Mouse (Mus musculus) kidney, adult 8-10 months (tissue): ENCODE data around the gene Vwa3b.

Experiments
- DNase-seq, 2 experiments: peaks; one replicate each; pipeline ENCODE4 v3.0.0; 2022

Vwa3b gene

DNA sequence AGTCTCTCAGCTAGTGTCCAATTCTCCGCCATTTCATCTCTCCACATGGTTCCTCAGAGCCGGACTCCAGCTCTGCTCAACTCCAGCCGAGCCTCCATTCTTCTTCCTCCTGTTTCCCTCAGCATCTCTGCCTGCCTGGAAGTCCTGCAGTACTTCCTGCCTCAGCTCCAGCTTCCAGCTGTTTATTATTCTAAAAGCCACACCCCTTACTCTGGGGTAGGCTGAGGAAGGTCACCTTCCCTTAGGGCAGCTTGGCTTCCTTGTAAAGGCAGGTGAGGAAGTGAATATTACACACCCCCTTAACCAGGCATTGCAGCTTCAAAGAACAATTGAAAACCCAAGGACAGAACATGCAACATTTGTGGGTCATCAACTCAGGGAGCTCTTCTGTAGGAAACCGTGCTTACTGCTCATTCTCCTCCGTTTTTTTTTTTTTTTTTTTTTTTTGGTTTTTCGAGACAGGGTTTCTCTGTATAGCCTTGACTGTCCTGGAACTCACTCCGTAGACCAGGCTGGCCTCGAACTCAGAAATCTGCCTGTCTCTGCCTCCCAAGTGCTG is 103.7 kb downstream of the Vwa3b start:
- DNase-seq = no peak

DNA sequence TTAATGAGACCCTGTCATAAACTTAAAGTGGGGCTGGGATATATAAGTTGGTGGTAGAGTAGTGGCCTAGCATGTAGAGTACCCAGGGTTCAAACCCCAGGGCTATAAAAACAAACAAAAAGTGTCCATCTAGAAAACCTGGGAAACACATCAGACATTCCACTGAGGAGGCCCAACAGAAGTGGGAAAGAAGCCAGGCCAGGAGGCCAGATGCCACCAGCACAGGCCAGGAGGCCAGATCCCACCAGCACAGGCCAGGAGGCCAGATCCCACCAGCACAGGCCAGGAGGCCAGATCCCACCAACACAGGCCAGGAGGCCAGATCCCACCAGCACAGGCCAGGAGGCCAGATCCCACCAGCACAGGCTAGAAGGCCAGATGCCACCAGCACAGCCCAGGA is 104.8 kb downstream of the Vwa3b start:
- DNase-seq = no peak

DNA sequence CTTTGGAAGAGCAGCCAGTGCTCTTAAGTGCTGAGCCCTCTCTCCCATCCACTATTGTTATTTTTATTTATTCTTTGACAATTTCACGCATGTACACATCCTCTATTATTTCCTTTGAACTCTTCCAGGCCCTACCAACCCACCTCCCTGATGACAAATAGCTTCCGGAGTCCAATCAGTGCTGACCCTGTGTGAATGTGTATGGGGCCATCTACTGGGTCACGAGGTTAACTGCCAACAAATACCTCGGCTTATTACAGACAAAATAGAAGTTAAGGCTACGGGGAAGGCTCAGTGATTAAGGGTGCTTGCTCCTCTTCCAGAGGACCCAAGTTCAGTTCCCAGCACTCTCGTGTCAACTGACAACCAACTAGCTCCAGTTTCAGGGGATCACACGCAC is 106.0 kb downstream of the Vwa3b start:
- no peak for DNase-seq

DNA sequence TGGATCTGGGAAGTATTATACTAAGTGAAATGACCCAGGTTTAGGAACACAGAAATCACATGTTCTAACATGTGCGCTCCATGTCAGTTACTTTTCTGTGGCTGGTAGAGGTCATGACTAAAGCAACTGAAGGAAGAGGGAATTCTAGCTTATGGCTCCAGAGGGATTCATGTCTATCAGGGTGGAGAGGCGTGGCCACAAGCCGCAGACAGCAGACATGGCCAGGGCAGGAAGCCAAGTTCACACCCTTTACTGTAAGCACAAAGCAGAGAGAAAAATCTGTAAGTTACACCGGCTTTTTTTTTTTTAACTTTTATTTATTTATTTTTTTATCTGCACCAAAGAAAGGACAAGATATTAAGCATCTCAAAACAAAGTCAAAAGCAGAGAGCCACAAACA is 119.6 kb downstream of the Vwa3b start:
- no peak for DNase-seq

DNA sequence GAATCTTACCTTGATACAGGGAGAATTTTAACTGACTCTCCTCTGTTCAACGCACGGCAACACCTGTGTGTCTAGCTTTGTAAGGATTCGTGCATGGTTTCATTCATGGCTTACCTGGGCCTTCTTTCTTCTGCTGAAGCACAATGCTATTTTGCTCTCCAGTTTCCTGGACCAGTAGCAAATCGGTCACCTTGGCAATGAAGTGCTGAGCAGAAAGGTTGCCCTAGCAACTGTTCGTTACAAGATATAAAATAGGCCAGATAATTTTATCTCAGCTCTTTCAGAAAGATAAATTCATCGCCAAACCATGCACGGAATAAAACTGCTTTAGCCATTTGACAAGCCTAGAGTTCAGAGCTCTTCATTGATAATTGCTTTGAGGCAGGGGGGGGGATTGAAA is 123.5 kb downstream of the Vwa3b start:
- DNase-seq = no peak

DNA sequence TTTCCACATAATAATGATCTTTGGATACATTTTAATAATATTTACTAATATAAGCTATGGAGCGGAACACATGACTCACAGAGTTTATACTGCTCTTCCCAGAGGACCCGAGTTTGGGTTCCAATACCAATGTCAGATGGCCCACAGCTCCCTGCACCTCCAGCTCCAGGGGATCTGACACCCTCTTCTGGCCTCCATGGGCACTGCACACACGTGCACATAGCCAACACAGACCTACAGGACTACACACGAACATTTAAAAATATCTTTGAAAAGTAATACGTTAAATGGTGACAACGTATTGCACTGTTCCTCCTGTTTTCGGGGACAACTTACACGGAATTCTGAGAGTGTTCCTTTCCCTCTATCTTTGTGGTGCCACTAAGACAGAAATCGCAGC is 125.5 kb downstream of the Vwa3b start:
- DNase-seq = no peak

DNA sequence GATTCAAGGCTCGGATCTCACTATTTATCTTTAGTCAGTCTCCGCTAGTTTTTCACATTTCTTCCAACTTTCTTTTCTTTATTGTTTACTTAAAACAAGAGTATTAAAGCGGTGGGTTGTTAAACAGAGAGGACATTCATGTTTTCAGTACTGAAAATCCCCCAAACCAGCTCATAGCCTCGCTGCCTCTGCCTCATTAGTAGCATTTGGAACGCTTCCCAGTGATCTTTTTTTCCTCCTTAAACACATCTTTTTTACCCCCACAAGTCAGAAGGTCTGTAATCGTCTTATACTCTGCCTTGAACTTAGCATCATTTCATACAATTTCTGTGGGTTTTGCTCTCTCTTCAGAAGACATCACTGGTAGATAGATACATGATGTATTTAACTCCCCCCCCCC is 139.7 kb downstream of the Vwa3b start:
- DNase-seq = no peak

DNA sequence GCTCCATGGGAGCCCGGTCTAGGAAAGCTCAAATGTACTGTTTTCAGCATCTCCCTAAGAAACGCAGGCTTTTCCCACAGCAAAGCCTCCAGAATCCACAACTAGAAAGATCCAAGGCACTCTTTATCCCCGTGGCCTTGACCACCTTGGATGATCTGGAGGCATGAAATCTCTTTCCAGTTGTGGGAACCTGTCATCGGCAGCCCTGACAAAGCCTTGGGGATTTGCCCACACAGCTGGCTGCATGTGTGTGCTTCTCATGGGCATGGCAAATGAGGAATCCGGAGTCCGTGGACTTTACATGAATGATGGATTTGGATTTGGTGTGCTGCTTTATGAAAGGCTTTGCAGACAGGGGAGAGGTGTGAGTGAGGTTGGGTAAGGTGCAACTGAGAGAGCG is 141.5 kb downstream of the Vwa3b start:
- DNase-seq = no peak

DNA sequence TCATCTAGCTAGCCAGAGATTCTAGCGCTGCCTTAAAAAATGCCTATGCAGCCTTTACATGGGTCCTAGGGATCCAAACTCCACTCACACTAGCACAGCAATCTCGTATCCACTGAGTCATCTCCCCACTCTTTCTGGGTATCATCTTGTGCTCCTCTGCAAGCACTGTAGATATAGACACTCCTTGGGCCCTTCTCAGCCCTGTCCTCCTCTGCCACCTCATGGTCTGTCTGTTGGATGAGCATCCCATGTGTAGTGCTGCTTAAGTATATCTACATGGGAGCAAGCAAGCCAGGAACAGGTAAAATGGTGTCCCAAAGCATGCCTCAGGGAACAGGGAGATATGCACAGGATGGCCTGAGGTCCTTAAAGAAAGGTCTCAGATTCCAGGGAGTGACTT is 151.5 kb downstream of the Vwa3b start:
- DNase-seq = no peak

DNA sequence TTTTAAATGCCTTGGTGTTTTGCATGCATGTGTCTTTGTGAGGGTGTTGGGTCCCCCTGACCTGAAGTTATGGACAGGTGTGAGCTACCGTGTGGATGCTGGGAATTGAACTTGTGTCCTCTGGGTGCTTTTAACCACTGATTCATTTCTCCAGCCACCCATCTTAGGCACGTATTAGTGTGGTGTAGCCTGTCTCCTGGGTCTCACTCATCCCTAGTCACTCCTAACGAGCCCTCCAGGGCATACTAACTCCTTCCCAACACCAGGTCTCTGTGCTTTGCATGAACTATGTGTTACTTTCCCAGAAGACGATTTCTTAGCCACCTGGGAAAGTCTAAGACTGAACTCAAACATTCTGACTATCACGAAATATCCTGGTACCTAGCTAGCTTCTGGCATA is 153.5 kb downstream of the Vwa3b start:
- DNase-seq = no peak

DNA sequence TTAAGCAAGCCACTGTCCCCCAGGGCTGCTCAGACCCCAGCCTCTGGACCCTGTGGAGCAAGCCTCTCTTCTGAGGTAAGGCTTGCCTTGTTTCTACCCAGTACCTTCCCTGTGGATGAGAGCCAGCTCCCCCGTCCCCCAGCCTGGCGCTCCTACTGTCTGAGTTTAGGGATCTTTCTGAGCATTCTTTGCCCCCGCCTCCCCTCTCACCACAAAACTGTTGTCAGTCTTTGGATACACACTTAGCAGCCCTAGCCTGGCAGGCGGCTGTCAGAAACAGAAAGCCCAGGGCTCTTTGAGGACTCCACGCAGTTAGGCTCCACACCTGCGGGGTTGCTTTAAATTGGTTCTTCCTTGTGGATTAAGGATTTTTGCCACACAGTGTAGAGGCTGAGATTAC is 160.7 kb downstream of the Vwa3b start:
- no peak for DNase-seq

DNA sequence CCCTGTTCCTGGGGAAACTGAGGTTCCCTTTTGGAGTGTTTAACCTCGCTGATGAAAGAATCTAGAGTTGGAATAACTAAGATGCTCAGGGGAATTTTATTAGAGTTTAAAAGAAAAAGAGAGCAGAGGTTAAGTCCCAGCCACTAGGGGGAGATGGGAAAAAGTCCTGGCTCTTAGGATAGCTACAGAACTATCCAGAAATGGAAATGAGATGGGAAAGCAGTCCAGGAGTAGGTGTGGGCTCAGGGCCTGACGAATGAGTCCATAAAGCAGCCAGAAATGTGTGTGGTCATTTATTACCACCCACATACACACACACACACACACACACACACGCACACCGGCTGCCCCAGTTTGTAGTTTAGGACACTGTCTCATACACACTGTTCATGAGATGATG is 168.2 kb downstream of the Vwa3b start:
- no peak for DNase-seq

DNA sequence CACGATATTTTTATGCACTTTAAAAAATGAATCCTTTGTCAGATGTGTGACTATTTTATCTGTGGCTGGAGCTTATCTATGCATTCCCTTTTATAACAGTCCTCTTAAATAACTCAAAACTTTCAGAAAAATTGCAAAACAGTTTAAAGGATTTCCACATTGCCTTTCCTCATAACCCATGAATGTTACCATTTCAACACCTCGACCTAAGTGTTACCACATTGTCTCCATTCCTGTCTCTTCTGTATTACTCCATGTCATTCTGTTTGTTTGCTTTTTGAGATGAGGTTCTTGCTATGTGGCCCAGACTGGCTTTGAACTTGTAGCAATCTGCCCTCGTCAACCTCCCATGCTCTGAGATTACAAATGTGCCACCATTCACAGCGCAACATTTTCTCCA is 175.0 kb downstream of the Vwa3b start:
- no peak for DNase-seq

DNA sequence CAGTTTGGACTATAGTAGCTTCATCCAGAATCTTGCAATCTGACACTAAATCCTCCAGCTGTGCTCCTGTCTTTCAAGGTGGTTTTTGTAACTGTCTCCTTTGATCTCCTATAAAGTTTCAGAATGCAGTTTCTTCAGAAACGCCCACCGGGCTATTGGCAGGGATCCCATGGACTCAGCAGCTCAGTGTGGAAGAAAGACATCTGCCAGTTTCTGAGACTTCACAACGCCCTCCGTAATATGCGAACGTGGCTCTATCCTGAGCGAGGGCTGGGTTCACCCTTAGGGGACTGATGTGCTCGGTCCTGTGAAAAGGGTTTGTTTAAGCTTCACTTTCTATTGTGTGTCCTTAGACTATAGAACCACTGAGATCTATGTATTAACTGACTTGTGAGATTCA is 181.3 kb downstream of the Vwa3b start:
- DNase-seq = no peak

DNA sequence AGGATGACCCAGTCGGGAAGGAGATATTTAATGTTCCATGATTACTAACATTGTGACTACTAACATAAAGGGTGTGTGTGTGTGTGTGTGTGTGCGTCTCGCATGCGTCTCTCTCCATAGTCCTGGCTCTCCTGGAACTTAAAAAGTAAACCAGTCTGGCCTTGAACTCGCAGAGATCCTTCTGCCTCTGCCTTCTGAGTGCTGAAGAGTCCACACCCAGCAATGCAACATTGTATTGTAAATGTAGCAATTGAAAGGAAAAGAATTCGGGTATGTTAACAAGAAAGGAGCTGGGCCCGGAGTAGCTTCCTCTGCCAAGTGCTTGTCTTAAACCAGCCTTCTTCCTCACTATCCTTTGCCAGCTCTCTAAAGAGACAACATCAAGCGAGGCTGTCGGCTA is 186.0 kb downstream of the Vwa3b start:
- no peak for DNase-seq

DNA sequence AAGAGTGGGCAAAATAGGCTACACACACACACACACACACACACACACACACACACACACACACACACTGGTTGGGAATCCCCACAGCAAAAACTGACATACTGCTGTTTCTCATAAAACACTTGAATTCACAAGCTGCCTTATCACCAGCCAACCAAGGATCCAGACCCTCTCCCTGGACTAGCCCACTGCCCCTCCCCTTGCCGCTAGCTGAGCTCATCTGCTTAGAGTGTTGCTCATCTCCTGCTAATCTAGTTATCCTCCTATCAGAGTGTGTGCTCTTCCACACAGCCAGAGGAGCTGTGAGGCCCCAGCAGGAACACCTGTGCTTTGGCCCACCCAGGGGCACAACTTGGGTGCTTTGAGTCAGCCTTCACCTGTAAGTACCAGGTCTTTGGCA is 187.7 kb downstream of the Vwa3b start, which contains the start of gene Cnga3:
Gene Cnga3, plus strand, starts transcription at position 291 of the 400 bp plus-strand sequence.
- DNase-seq = no peak

DNA sequence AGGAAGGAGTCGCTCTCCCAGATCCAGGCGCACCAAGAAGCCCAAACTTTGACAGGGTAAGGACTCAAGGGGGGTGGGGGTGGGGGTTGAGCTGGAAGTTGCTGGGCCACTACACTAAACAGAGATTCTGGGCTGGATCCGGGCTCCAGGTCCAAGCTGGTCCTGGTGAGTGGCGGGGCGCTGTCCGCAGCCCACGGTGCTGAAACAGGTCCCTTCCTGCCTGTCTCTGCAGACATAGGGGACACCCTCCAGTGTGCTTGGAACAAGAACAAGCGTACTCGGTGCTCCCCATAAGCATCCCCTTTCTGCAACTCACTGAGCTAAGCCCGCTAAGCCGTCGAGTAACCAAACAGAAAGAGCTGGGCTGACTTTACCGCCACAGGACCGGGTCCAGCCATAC is 192.0 kb downstream of the Vwa3b start:
- DNase-seq = peak in 1 of 2 experiments; percentile 57

DNA sequence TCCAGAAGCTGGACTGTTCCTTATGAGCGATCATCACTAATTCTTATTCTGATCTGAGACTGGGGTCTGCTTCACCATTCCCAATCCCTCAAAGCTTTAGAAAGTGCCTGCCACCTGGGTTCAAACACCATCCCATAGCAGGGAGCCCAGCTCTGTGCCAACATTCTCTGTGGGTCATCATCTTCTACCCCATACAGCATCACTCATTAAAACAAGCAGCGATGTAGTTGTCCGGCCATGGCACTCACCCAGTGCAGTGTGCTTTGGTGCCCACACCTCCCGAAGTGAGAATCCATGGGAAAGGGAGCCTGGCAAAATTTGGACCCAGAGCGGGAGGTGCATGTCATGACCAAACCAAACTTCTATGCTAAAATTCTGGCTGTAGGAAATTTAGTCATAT is 193.2 kb downstream of the Vwa3b start:
- DNase-seq = no peak

DNA sequence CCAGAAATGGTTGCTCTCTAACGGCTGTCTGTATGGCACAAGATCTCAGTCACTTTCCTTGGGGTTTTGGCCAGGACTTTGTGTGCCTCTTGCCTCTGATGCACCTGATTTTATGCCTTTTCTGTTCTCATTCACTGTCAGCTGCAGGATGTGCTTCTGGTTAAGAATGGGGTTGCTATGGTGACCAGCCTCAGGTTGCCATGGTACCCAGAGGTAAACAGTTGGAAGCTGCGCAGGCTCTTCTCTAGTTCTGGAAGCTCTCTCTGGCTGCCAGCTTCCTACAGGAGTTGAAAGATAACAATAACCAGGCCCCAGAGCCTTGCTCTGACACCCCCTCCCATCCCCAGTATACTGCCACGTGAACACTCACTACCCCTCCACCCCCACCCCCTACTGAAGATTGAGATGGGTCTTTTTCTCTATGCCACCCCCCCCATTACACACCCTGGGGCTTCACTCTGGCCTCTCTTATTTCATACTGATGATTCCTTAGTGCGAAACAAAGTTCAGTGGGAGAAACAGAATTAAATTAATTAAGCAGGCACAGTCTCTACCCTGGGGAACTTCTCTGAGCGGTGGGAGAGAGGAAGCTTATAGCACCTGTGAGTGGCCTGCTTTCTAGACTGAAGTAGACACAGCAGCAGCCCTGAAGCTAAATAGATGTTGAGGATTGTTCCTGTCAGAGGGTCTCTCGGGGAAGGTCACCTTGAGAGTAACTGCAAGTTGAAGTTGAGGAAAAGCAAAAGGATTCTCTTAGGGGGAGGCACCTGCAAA is 193.9 kb downstream of the Vwa3b start:
- DNase-seq = no peak

DNA sequence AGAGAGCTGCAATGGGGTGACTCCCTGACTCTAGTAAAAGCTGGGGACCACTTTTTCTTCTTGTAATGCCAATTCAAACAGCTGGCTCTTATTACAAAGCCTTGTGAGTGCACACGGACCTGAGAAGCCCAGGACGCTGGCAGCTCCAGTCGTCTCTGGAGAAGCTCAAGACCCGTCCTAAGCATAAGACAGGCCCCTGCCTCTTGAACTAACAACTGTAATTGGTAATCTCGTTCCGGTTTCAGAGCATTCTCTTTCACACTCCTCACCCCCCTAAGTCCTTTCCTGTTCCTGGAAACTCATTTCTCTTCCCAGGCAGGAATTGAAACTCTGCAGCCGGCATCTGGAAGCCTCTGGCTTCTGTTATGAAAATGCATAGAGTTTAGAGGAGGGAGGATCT is 195.6 kb downstream of the Vwa3b start:
- no peak for DNase-seq

DNA sequence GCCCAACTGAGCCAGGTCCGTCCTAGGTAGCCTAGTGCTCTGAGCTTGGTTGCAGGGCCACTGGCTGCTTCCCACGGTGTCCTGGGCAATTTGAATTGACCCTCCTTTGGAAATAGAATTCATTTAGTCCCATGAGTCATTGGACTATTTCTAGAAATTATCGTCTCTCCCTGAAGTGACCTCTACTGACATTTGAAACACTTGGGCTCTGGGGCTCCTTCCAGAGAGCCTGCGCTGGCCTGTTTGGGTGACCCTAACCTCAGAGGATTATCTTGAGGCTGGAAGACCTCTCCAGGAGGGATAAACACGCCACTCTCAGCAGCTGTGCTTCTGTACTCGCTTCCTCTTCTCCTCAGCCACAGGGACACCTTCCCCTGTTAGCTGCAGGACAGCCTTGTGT is 204.0 kb downstream of the Vwa3b start:
- DNase-seq = no peak

DNA sequence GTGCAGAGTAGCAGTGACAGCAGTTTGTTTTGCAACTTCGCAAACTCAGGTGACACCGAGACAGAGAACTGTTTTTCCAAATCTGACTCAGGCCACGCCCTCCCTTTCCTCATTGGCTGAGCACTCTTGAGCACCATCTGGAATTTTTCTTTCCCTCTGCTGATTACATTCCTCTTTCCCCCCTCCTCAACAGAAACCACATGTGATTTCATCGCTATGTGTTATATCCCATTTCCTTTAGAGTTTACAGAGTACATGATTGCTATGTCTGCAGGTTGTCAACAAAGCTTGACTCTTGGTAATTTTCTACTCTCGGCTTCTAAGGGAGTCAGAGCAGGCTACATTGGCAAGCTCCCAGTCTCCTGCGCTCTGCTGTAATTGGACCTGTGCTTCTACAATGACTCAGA is 204.9 kb downstream of the Vwa3b start:
- DNase-seq = no peak
